Mouse (Mus musculus) activated CD4-positive, CD25-positive, alpha-beta regulatory T cell, adult 4 months (primary cell): ENCODE results near the gene Usp21. TPM values are rescaled to one million over a fixed set of nuclear protein-coding genes. Genes with fewer than 3 reads are reported as not detected.

Experiments used
- ATAC-seq: one replicate; pipeline ENCODE4 v1.8.0; 2017
- polyA plus RNA-seq, 2 experiments: library from polyadenylated mRNA; unstranded; fragments of 100-300 nt; shearing (Covaris generic); gene quantifications; one replicate each; pipeline ENCODE4 v1.2.1; 2017

The Usp21 gene
- polyA plus RNA-seq, 2 experiments from 2014 or later: 11.8 to 19.8 TPM

DNA sequence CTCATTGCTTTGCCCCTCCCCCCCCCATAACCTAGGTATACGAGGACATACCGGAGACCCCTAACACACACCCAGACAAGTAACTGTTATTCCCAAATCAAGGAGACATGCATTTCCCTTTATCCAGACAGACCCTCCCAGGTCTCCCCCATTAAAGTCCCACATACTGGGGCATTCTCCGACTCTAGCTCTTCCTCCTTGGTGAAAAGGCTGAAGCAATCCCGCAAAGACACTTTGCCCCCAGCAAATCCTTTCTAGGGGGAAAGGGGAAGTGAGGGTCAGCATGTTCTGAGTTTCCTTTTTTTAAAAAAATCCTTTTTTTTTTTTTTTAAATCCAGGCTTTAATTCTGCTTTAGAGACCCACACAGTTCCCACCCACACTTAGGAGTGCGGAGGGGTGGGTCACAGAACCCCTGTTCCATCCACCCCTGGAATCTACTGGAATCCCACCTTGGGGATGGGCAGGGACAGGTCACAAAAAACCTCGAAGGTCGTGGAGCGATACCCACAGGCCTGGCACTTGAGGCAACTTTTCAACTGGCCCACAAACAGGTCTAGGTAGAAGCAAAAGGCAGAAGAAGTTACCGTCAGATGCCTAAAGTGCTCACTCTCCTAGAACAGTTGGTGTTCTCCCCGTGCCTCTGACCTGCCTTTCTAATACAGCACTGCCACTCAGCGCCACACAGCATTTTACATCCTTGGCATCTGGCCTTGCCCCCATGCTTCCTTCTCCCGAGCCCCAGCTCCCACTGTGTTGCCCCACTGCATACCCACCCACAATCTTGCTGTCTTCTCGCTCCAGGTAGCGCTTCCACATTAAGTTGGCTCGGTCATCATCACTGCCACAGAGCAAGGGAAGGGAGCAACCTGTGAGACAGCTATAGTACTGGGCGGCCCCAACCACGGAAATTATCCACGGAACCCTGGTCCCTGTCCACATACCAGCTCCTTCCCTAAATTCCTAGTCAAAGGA is 4.3 kb downstream of the Usp21 start:
- no peak for ATAC-seq

- no peak for ATAC-seq
These were observed 5.5 kb downstream of the Usp21 start for GRCm38 (mm10) chr1:171282086-171282805.

DNA sequence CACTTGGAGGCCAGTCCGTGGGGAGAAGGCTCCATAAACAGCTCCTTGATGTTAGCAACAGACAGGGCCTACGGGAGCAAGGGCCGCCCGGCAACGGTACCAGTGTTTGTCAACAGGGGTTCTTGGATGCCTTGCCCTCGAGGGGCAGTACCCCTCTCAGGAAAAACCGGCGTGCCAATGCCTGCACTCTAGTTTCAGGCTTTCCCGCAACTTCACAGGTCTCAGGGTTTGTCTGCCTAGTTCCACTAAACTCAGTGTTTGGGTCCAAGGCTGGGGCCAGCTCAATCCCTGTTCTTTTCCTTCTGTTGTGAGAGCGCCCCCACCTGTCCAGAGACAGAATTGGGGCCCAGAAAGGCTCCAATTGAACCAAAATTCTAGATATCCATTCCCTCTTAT is 6.3 kb downstream of the Usp21 start:
- ATAC-seq: peak; percentile 43

DNA sequence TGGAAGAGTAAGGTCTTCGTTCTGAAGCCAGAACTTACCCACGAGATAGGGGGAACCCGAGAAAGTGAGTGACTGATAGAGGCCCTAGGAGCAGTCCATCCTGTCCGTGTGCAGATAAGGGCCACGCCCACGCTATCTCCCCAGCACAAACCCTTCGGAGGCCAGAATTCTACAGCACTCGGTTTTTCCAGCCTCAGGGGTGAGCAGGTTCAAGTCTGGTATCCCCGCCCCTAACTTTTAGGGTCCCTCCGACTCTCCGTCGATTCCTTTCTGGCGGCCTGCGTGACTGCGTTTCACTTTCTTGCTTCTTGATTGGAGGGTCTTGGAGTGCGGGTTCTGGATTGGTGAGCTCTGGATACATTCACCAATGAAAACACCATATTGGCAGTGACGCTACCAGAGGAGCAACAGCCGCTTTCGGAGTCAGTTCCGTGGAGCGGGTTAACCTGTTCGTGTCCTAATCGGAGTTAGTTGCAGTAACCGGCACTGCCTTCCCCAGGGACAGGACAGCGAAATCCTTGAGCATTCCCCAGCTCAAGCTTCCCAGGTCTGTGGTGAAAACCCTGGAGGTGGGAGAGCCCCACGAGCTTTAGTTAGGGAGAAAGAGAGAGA is 6.8 kb downstream of the Usp21 start, which contains the start of gene Ppox:
Gene Ppox, minus strand, starts transcription at position 271 of the 612 bp plus-strand sequence.
- ATAC-seq: peak; percentile 98

DNA sequence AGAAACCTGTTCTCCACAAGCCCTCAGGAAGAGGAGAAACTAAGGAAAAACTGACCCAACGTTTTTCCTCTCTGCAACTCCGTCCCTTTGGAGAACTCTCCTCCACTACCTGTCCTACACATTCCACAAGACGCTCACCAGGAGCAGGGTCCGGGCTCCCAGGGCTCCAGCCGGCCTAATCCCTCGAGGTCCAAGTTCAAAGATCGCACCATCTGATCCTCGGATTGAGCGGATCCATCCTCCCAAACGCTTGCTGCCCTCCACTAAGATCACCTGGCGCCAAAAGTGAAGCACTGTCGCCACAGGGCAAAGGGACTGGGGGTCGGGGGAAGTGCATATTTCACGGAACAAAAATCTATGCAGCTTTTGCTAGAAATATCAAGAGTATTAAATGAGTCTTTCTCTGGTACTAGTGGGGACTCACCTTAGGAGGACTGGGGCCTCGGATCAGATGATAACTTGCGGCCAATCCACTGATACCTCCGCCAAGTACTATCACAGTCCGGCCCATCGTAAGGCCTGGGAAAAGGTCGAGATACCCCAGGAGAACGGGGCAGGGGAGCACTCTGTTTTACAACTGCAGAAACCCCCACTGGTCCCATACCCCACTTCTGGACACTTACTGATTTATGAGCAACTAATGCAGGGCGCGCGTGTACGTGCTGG is 7.4 kb downstream of the Usp21 start:
- no peak for ATAC-seq

GRCm38 (mm10) chr1:171279721-171280120 is 8.1 kb downstream of the Usp21 start:
- no peak for ATAC-seq

GRCm38 (mm10) chr1:171279012-171279705 is 8.6 kb downstream of the Usp21 start:
- no peak for ATAC-seq

- no peak for ATAC-seq
These were observed 9.4 kb downstream of the Usp21 start for GRCm38 (mm10) chr1:171278436-171278835.

DNA sequence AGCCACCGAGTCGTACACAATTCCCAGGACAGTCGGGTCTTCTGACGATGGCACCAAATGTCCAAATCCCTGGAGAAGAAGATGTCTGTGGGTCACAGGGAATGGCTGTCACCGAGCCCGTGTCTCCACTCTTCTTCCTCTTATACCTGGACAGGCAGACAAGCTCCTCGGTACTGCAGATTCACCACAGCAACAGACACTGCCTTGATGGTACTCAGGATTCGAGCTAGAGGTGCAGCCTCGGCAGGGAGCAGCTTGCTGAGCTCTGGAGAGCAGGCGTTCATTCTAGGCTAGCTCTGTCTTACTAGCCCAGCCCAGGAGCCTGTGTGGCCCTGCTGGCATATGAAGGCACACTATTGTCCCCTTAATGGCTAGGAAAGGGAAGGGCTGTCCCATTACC is 10.1 kb downstream of the Usp21 start:
- ATAC-seq: no peak

DNA sequence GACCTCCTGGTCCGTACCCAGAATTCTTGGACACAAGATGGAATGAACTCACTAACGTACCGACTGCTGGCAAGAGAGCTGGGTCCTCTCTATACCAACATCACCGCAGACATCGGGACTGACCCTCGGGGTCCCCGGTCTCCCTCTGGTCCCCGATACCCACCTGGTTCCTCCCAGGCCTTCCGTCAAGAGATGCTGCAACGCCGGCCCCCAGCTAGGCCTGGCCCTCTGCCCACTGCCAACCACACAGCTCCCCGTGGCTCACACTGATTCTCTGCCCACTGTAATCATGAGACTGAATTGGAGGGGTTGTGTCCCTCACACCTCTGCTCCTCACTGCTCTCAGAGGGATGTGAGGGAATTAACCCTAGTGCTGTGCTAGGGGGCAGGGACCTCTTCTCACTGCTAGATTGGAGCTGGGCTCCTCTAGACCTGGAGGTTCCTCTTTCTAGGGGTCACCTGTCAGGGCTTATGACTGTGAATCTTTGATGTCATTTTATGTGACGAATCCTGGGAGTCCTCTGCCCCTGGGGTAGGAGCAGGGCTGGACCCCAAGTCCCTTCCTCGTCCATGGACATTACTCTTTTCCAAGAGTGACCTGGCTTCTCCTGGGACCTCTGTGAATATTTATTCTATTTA is 11.6 kb downstream of the Usp21 start:
- ATAC-seq: no peak

DNA sequence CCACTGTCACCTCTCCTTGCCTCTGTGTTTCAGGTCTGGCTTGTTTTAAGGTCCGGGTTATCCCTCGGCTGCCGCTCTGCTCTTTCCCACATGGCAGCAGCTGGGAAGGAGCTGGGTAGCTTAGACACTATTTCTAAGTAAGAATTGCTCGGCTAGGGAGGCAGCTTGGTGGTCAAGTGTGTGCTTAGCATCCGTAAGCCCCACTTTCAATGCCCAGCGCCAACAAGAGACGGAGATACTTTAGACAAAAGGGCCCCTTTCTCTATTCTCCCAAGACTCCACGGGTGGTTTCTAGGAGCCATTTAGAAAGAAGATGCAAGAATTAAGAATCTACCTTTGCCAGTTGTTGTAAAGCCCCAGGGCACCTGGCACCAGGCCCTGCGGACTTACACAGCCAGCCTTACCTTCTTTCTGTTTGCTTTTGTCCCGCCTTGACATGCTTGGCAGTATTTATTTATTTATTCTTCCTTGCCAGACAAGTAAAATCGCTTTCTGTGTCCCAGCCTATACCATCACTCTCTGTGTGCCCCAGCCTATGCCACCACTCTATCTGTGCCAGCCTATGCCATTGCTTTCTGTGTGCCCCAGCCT is 12.6 kb downstream of the Usp21 start:
- no peak for ATAC-seq

GRCm38 (mm10) chr1:171274171-171274570 is 13.6 kb downstream of the Usp21 start:
- ATAC-seq: no peak

DNA sequence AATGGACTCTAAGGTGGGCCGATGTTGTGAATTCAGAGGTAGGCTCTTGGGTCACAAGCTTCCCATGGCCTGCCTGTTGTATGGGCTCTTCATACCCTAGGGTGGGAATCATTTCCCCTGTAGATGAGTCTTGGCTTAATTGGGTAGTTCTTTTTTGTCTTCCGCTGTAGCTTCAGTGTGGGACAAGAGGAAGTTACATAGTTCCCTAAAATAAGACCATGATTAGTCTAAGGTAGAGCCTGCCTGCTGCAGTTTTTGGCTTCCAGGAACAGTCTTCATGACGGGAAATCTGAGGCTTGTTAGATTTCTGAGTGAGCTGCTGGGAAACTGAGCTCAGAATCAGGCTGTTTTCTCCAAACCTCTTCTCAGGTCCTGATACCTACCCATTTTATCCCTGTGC is 15.7 kb downstream of the Usp21 start:
- ATAC-seq: no peak

- ATAC-seq: no peak
These were observed 16.2 kb downstream of the Usp21 start for GRCm38 (mm10) chr1:171271622-171272021.

DNA sequence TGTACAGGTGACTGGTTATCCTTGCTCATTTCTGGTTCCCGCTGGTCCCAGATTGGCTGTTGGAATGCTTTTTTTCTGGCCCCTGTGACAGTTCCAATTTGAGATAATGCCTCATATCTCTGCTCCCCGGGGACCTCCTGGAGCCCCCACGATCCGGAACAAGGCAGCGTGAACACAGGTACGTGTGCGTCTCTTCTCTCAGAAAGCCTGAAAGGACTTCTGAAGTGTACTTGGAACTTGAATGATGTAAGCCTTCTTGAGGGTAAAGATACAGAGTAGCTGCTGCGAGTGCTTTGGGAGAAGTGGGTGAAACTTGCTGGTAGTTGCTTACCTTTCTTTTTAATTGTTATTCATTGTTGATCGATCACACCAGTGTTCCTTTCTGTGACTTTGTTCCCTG is 16.6 kb downstream of the Usp21 start:
- no peak for ATAC-seq

- ATAC-seq: peak; percentile 39
These were observed 17.3 kb downstream of the Usp21 start for GRCm38 (mm10) chr1:171270573-171270900.

DNA sequence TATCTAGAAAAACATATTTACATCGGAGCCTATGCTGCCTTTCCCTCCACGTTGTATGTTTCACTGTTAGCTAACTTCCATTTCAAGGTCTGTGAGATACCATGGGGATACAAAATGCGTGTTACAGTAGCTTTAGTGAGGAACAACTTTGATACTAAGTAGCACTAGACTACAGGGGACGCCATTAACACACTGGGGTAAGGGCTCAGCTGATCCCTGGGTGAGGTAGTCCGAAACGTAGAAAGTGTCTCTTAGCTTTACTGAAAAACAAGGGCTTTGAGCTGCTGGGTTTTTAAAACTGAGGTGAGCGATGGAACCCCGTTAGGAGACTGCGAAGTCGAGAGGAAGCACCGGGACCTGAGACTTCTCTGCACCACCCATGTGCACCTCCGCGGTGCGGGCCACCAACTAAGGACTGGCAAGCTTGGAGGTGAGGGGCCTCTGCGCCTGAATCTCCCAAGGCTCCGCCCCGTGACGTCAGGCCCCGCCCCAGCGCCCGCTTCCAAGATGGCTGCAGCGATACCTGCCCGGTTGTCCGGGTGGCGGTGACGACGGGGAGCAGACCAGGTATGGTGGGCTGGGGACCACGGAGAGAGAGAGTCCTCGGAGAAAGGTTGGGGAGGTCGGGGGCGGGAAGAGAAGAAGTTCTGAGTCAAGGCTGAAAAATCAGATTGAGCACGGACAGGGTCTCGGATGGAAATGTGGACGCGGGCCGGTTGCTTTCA is 17.8 kb downstream of the Usp21 start, which contains the start of gene B4galt3:
Gene B4galt3, plus strand, starts transcription at position 481 of the 725 bp plus-strand sequence.
- peak; percentile 99 for ATAC-seq

- ATAC-seq: no peak
These were observed 19.4 kb downstream of the Usp21 start for GRCm38 (mm10) chr1:171268341-171268740.

GRCm38 (mm10) chr1:171265971-171266744 is 21.6 kb downstream of the Usp21 start:
- ATAC-seq: no peak
